Mouse (Mus musculus): ENCODE data around the gene Nradd. TPM values are rescaled to one million over a fixed set of nuclear protein-coding genes. Genes with fewer than 3 reads are reported as not detected.

Nradd gene
- total and polyA plus RNA-seq, 2 experiments from 2014 or later, result 17.4 to 23.2 TPM

GRCm38 (mm10) chr9:110583521-110583920, 40.7 kb downstream of the Nradd start:
- no peak for ATAC-seq (ENCODE audit: low FRiP score)
- Histone ChIP-seq H3K9me3 (ENCODE audit: low read length) (no peaks in the 10 kb centered on the region), H3K4me3 (ENCODE audit: low read depth, low read length) (no peak overlapping the region), H3K4me2 (ENCODE audit: low read depth, low read length, poor library complexity, severe bottlenecking) (no peak overlapping the region), H3K27ac (ENCODE audit: low read depth, low read length) (no peak overlapping the region), H3K9ac (replicated peaks; ENCODE audit: low read length, poor library complexity, severe bottlenecking) (no peak overlapping the region), H3K36me3 (ENCODE audit: insufficient read depth, low read length) (peaks cover 5% of the 10 kb centered on the region; the same call in 1 of the 2 replicates), H3K4me1 (ENCODE audit: insufficient read depth, low read length) (no peaks in the 10 kb centered on the region), H3K27me3 (ENCODE audit: insufficient read depth, low read length) (no peaks in the 10 kb centered on the region)
- TF ChIP-seq CTCF (IDR thresholded peaks at IDR 0.05), result no peak
- no peak for DNase-seq (ENCODE audit: low spot score)
- WGBS, result 87% methylated on average over 1 of the region's 1 CpGs

DNA sequence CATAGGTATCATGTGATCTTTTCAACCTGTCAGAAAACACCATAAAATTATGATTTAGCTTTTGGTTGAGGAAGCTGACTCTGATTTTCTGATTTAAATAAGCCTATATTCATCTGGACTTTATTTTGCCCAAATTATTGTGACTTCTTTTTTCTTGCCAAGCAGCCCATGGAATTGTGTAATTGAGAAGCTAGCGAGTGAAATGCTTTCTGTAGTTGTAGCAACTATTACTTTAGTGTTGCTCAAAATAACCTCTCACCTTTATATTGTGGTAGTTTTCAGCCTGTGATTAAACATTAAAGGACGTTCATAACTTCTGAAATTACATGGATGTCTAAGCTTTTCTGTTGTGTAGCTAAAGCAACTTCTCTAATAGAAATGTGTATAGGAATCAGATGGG, 42.1 kb downstream of the Nradd start:
- H3K4me1 ChIP-seq (ENCODE audit: insufficient read depth, low read length), result no peaks in the 10 kb centered on the region
- DNase-seq (ENCODE audit: low spot score), result no peak
- no peak overlapping the region for H3K9ac ChIP-seq (replicated peaks; ENCODE audit: low read length, poor library complexity, severe bottlenecking)
- TF ChIP-seq CTCF (IDR thresholded peaks at IDR 0.05), result no peak
- H3K4me3 ChIP-seq (ENCODE audit: low read depth, low read length), result no peak overlapping the region
- 96% methylated on average over 2 of the region's 2 CpGs for WGBS
- no peaks in the 10 kb centered on the region for H3K9me3 ChIP-seq (ENCODE audit: low read length)
- H3K27ac ChIP-seq (ENCODE audit: low read depth, low read length), result no peak overlapping the region
- ATAC-seq (ENCODE audit: low FRiP score), result no peak
- no peaks in the 10 kb centered on the region for H3K27me3 ChIP-seq (ENCODE audit: insufficient read depth, low read length)
- H3K4me2 ChIP-seq (ENCODE audit: low read depth, low read length, poor library complexity, severe bottlenecking), result no peak overlapping the region
- H3K36me3 ChIP-seq (ENCODE audit: insufficient read depth, low read length), result peaks cover 10% of the 10 kb centered on the region

Small RNAs within 50 kb of the gene (microRNA-seq; reads per million reads assigned to microRNA genes)
- gene Mir8107 (ENCODE audit: borderline number of aligned reads), result not detected

Other genes with a start within 250 kb of the Nradd start
- 29.5 and 36.0 TPM in 2 replicates for gene Ptpn23, start 216.2 kb downstream of the Nradd start, total RNA-seq (2014; rRNA removed)
- gene Ptpn23, start 216.2 kb downstream of the Nradd start, polyA plus RNA-seq (2015; fragmentation: Nextera tagmentation; extraction: Ambion mirVana), result 9.6 and 14.1 TPM in 2 replicates
- gene Ngp, start 204.7 kb downstream of the Nradd start, total RNA-seq (2014; rRNA removed), result 0.44 TPM in 1 of 2 replicates, not detected in the other
- gene Ngp, start 204.7 kb downstream of the Nradd start, polyA plus RNA-seq (2015; fragmentation: Nextera tagmentation; extraction: Ambion mirVana), result 0.49 and 0.58 TPM in 2 replicates
- 39.7 and 40.1 TPM in 2 replicates for gene Klhl18, start 147.8 kb downstream of the Nradd start, total RNA-seq (2014; rRNA removed)
- gene Klhl18, start 147.8 kb downstream of the Nradd start, polyA plus RNA-seq (2015; fragmentation: Nextera tagmentation; extraction: Ambion mirVana), result 25.9 and 27.4 TPM in 2 replicates
- gene Kif9, start 147.5 kb downstream of the Nradd start, total RNA-seq (2014; rRNA removed), result 3.7 and 4.2 TPM in 2 replicates
- gene Kif9, start 147.5 kb downstream of the Nradd start, polyA plus RNA-seq (2015; fragmentation: Nextera tagmentation; extraction: Ambion mirVana), result 4.1 and 5.6 TPM in 2 replicates
- gene Setd2, start 91.9 kb downstream of the Nradd start, total RNA-seq (2014; rRNA removed), result 69.3 and 77.3 TPM in 2 replicates
- gene Setd2, start 91.9 kb downstream of the Nradd start, polyA plus RNA-seq (2015; fragmentation: Nextera tagmentation; extraction: Ambion mirVana), result 22.0 and 24.9 TPM in 2 replicates
- 9.3 and 11.5 TPM in 2 replicates for gene Nbeal2, start 29.7 kb upstream of the Nradd start, total RNA-seq (2014; rRNA removed)
- 3.9 and 4.0 TPM in 2 replicates for gene Nbeal2, start 29.7 kb upstream of the Nradd start, polyA plus RNA-seq (2015; fragmentation: Nextera tagmentation; extraction: Ambion mirVana)
- gene Ccdc12, start 32.1 kb upstream of the Nradd start, total RNA-seq (2014; rRNA removed), result 25.0 and 51.6 TPM in 2 replicates
- 102 and 106 TPM in 2 replicates for gene Ccdc12, start 32.1 kb upstream of the Nradd start, polyA plus RNA-seq (2015; fragmentation: Nextera tagmentation; extraction: Ambion mirVana)
- gene Myl3, start 117.4 kb upstream of the Nradd start, total RNA-seq (2014; rRNA removed), result 0.66 TPM in 1 of 2 replicates, not detected in the other
- 0.29 TPM in 1 of 2 replicates, not detected in the other for gene Myl3, start 117.4 kb upstream of the Nradd start, polyA plus RNA-seq (2015; fragmentation: Nextera tagmentation; extraction: Ambion mirVana)
- 14.6 and 20.8 TPM in 2 replicates for gene Pth1r, start 122.7 kb upstream of the Nradd start, total RNA-seq (2014; rRNA removed)
- 7.9 and 8.3 TPM in 2 replicates for gene Pth1r, start 122.7 kb upstream of the Nradd start, polyA plus RNA-seq (2015; fragmentation: Nextera tagmentation; extraction: Ambion mirVana)
- gene Prss42, start 173.7 kb upstream of the Nradd start, total RNA-seq (2014; rRNA removed), result not detected in 2 replicates
- gene Prss42, start 173.7 kb upstream of the Nradd start, polyA plus RNA-seq (2015; fragmentation: Nextera tagmentation; extraction: Ambion mirVana), result not detected in 2 replicates
- not detected in 2 replicates for gene Prss44, start 189.5 kb upstream of the Nradd start, total RNA-seq (2014; rRNA removed)
- not detected in 2 replicates for gene Prss44, start 189.5 kb upstream of the Nradd start, polyA plus RNA-seq (2015; fragmentation: Nextera tagmentation; extraction: Ambion mirVana)
- not detected in 2 replicates for gene Prss43, start 202.2 kb upstream of the Nradd start, total RNA-seq (2014; rRNA removed)
- gene Prss43, start 202.2 kb upstream of the Nradd start, polyA plus RNA-seq (2015; fragmentation: Nextera tagmentation; extraction: Ambion mirVana), result 0.11 and 0.31 TPM in 2 replicates
- 1.2 TPM in 1 of 2 replicates, not detected in the other for gene Prss45, start 210.1 kb upstream of the Nradd start, total RNA-seq (2014; rRNA removed)
- 0.46 and 0.54 TPM in 2 replicates for gene Prss45, start 210.1 kb upstream of the Nradd start, polyA plus RNA-seq (2015; fragmentation: Nextera tagmentation; extraction: Ambion mirVana)
- gene Prss46, start 220.1 kb upstream of the Nradd start, total RNA-seq (2014; rRNA removed), result not detected in 2 replicates
- 0.12 TPM in 1 of 2 replicates, not detected in the other for gene Prss46, start 220.1 kb upstream of the Nradd start, polyA plus RNA-seq (2015; fragmentation: Nextera tagmentation; extraction: Ambion mirVana)
- 0.57 and 1.0 TPM in 2 replicates for gene Prss50, start 233.5 kb upstream of the Nradd start, total RNA-seq (2014; rRNA removed)
- 1.3 and 1.5 TPM in 2 replicates for gene Prss50, start 233.5 kb upstream of the Nradd start, polyA plus RNA-seq (2015; fragmentation: Nextera tagmentation; extraction: Ambion mirVana)

All from midbrain, postnatal 0 days (tissue).